Mouse (Mus musculus) heart, embryonic 12.5 days (tissue): ENCODE measurements around the gene Gm5726. TPM values are rescaled to one million over a fixed set of nuclear protein-coding genes. Genes with fewer than 3 reads are reported as not detected.
"Not testable (repeated sequence)": the region's sequence is repeated elsewhere in the genome, so short reads cannot be mapped to it uniquely, and the experiment has no call there.

ENCODE experiments used
- ATAC-seq: fragments of 200-750 bp; cut with Nextera tagmentation; 2 replicates; pipeline ENCODE4 v1.8.0; 2017; ENCODE audit warnings: moderate TSS enrichment, moderate library complexity; ENCODE audit not compliant: insufficient number of reproducible peaks, low FRiP score
- H3K27ac ChIP-seq: fragments of 300-500 bp; sonication (generic); 2 replicates; pipeline ENCODE4 v1.5.1; 2016; ENCODE audit warnings: mild to moderate bottlenecking, moderate library complexity; ENCODE audit not compliant: poor library complexity, severe bottlenecking
- H3K27me3 ChIP-seq: fragments of 300-500 bp; sonication (generic); replicated peaks from 2 replicates; pipeline ENCODE4 v1.6.1; 2016; ENCODE audit warnings: mild to moderate bottlenecking, moderate library complexity
- H3K36me3 ChIP-seq: fragments of 300-500 bp; sonication (generic); 2 replicates; pipeline ENCODE4 v1.6.1; 2016; ENCODE audit warnings: mild to moderate bottlenecking, moderate library complexity
- H3K4me1 ChIP-seq: fragments of 300-500 bp; sonication (generic); replicated peaks from 2 replicates; pipeline ENCODE4 v1.6.1; 2016; ENCODE audit warnings: mild to moderate bottlenecking
- H3K4me2 ChIP-seq: fragments of 300-500 bp; sonication (generic); 2 replicates; pipeline ENCODE4 v1.6.1; 2016; ENCODE audit warnings: mild to moderate bottlenecking, moderate library complexity
- H3K4me3 ChIP-seq: fragments of 300-500 bp; sonication (generic); 2 replicates; pipeline ENCODE4 v1.5.1; 2016; ENCODE audit warnings: mild to moderate bottlenecking
- H3K9ac ChIP-seq: fragments of 300-500 bp; sonication (generic); 2 replicates; pipeline ENCODE4 v1.6.1; 2016; ENCODE audit warnings: mild to moderate bottlenecking, moderate library complexity
- H3K9me3 ChIP-seq: fragments of 300-500 bp; sonication (generic); replicated peaks from 2 replicates; pipeline ENCODE4 v1.6.1; 2016; ENCODE audit warnings: mild to moderate bottlenecking, moderate library complexity
- WGBS: fragments of 180-500 bp; shearing (Covaris S2); methylation state at CpG from one replicate; pipeline ENCODE4 v1.1.7; 2016; 5-methylcytosine and 5-hydroxymethylcytosine counted together
- polyA plus RNA-seq: library from polyadenylated mRNA; unstranded; fragments of >200 nt; fragmentation: Nextera tagmentation; extraction: Ambion mirVana; gene quantifications from 2 replicates; pipeline ENCODE4 v1.2.1, GENCODE M21; 2016

The Gm5726 gene
- polyA plus RNA-seq, result not detected in 2 replicates

DNA sequence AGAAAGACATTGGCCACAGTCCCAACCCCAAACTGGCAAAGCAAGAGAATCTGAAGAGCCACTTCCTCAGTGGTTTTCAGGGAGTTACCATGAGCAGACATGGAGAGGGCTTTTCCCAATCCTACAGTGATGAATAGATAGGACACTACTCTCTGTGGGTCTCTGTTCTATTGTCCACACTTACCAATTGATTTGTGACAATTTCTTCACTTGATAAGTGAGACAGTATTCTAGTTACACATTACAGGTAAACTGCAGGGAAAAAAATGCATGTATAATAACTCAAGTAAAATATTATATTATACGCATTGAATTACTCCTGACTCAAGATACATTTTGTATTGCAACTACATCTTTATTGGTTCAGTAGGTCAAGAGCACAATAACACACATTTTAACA is at the start of gene Gm5726:
Gene Gm5726 (minus strand): TSS at position 101 of the 400 bp plus-strand sequence.
- H3K4me3 ChIP-seq, H3K27ac ChIP-seq, ATAC-seq, H3K4me1 ChIP-seq, H3K9me3 ChIP-seq, H3K36me3 ChIP-seq, H3K9ac ChIP-seq, H3K27me3 ChIP-seq, H3K4me2 ChIP-seq: not testable (repeated sequence)
- WGBS, result no CpG with 5 or more reads among the region's 1 CpGs

DNA sequence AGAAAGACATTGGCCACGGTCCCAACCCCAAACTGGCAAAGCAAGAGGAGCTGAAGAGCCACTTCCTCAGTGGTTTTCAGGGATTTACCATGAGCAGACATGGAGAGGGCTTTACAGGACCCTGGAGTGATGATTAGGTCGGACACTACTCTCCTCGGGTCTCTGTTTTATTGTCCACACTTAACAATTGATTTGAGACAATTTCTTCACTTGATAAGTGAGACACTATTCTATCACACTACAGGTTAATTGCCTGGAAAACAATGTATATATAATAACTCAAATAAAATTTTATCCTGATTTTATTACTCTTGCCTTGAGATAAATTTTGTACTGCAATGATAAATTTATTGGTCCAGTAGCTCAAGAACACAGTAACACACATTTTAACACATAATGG is 30.6 kb upstream of the Gm5726 start, which contains the start of gene Gm4141:
Gene Gm4141 (minus strand): TSS at position 101 of the 400 bp plus-strand sequence.
- not testable (repeated sequence) for H3K9me3 ChIP-seq, H3K4me2 ChIP-seq, H3K27ac ChIP-seq, H3K27me3 ChIP-seq, H3K36me3 ChIP-seq, ATAC-seq, H3K9ac ChIP-seq, H3K4me1 ChIP-seq, H3K4me3 ChIP-seq
- no CpG with 5 or more reads among the region's 3 CpGs for WGBS

DNA sequence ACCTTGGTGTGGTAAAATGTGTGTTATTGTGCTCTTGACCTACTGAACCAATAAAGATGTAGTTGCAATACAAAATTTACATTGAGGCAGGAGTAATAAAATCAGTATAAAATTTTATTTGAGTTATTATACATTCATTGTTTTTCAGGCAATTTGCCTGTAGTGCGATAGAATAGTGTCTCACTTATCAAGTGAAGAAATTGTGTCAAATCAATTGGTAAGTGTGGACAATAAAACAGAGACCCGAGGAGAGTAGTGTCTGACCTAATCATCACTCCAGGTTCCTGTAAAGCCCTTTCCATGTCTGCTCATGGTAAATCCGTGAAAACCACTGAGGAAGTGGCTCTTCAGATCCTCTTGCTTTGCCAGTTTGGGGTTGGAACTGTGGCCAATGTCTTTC is 12.0 kb downstream of the Gm5726 start, which contains the start of gene Vmn1r104:
Gene Vmn1r104 (plus strand): TSS at position 301 of the 400 bp plus-strand sequence.
- not testable (repeated sequence) for ATAC-seq, H3K4me2 ChIP-seq, H3K27me3 ChIP-seq, H3K9ac ChIP-seq, H3K4me3 ChIP-seq, H3K4me1 ChIP-seq, H3K27ac ChIP-seq, H3K9me3 ChIP-seq, H3K36me3 ChIP-seq
- no CpG with 5 or more reads among the region's 3 CpGs for WGBS

DNA sequence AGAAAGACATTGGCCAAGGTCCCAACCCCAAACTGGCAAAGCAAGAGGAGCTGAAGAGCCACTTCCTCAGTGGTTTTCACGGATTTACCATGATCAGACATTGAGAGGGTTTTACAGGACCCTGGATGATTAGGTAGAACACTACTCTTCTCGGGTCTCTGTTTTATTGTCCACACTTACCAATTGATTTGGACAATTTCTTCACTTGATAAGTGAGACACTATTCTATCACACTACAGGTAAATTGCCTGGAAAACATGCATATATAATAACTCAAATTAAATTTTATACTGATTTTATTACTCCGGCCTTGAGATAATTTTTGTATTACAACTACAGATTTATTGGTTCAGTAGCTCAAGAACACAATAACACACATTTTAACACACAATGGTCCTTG is 35.1 kb downstream of the Gm5726 start, which contains the start of gene Vmn1r103:
Gene Vmn1r103 (minus strand): TSS at position 101 of the 400 bp plus-strand sequence.
- not testable (repeated sequence) for H3K4me3 ChIP-seq, H3K4me1 ChIP-seq, H3K27ac ChIP-seq, H3K9ac ChIP-seq, ATAC-seq, H3K27me3 ChIP-seq, H3K36me3 ChIP-seq, H3K9me3 ChIP-seq, H3K4me2 ChIP-seq
- WGBS, result no CpG with 5 or more reads among the region's 3 CpGs

Other genes starting within 250 kb of the Gm5726 start
- not detected in 2 replicates for gene Gm4133, start 211.7 kb downstream of the Gm5726 start, polyA plus RNA-seq
- gene Gm5728, start 170.3 kb downstream of the Gm5726 start, polyA plus RNA-seq, result not detected in 2 replicates
- not detected in 2 replicates for gene Vmn1r100, start 127.8 kb downstream of the Gm5726 start, polyA plus RNA-seq
- gene Vmn1r101, start 103.2 kb downstream of the Gm5726 start, polyA plus RNA-seq, result not detected in 2 replicates
- gene Gm10670, start 70.8 kb downstream of the Gm5726 start, polyA plus RNA-seq, result not detected in 2 replicates
- not detected in 2 replicates for gene Vmn1r103, start 35.2 kb downstream of the Gm5726 start, polyA plus RNA-seq
- gene Vmn1r104, start 11.9 kb downstream of the Gm5726 start, polyA plus RNA-seq, result not detected in 2 replicates
- gene Gm4141, start 30.5 kb upstream of the Gm5726 start, polyA plus RNA-seq, result not detected in 2 replicates
- gene Gm4513, start 53.3 kb upstream of the Gm5726 start, polyA plus RNA-seq, result not detected in 2 replicates
- gene Vmn1r107, start 123.2 kb upstream of the Gm5726 start, polyA plus RNA-seq, result not detected in 2 replicates
- gene Vmn1r111, start 157.5 kb upstream of the Gm5726 start, polyA plus RNA-seq, result not detected in 2 replicates
- not detected in 2 replicates for gene Gm10668, start 184.9 kb upstream of the Gm5726 start, polyA plus RNA-seq
- not detected in 2 replicates for gene Vmn1r112, start 225.4 kb upstream of the Gm5726 start, polyA plus RNA-seq
- gene Vmn1r113, start 241.5 kb upstream of the Gm5726 start, polyA plus RNA-seq, result not detected in 2 replicates